Mouse (Mus musculus) ES-Bruce4 (cell line): Measurements from ENCODE around the gene Acsbg1. TPM values are rescaled to one million over a fixed set of nuclear protein-coding genes. Genes with fewer than 3 reads are reported as not detected.

ENCODE experiments used
- H3K27ac ChIP-seq: 2 replicates; pipeline ENCODE4 v1.5.1; 2012; ENCODE audit warnings: low read length, inconsistent platforms; ENCODE audit not compliant: insufficient read depth
- H3K27me3 ChIP-seq: 2 replicates; pipeline ENCODE4 v1.6.1; 2012; ENCODE audit warnings: mild to moderate bottlenecking, low read length, inconsistent platforms; ENCODE audit not compliant: control insufficient read depth, poor library complexity, insufficient read depth, severe bottlenecking
- H3K36me3 ChIP-seq: 2 replicates; pipeline ENCODE4 v1.6.1; 2012; ENCODE audit warnings: inconsistent platforms, mild to moderate bottlenecking, low read length, moderate library complexity; ENCODE audit not compliant: control insufficient read depth, poor library complexity, insufficient read depth, severe bottlenecking
- H3K4me1 ChIP-seq: one replicate; pipeline ENCODE4 v1.8.1; 2011; ENCODE audit warnings: low read length; ENCODE audit not compliant: control insufficient read depth, insufficient read depth
- H3K4me3 ChIP-seq: 2 replicates; pipeline ENCODE4 v1.5.1; 2011; ENCODE audit warnings: low read depth, mild to moderate bottlenecking, low read length
- H3K9ac ChIP-seq: 2 replicates; pipeline ENCODE4 v1.6.1; 2012; ENCODE audit warnings: low read depth, mild to moderate bottlenecking, inconsistent platforms; ENCODE audit not compliant: poor library complexity, severe bottlenecking
- H3K9me3 ChIP-seq: replicated peaks from 2 replicates; pipeline ENCODE4 v1.6.1; 2012; ENCODE audit warnings: mild to moderate bottlenecking, low read length, inconsistent platforms; ENCODE audit not compliant: control insufficient read depth, poor library complexity, insufficient read depth, severe bottlenecking
- CTCF ChIP-seq: IDR thresholded peaks from one replicate; pipeline ENCODE4 v1.8.1; 2011; ENCODE audit warnings: low read depth, low read length
- EP300 ChIP-seq: IDR thresholded peaks from 2 replicates; pipeline ENCODE4 v1.6.1; 2011; ENCODE audit warnings: low read depth, low read length; ENCODE audit not compliant: insufficient read depth
- POLR2A ChIP-seq: IDR thresholded peaks from one replicate; pipeline ENCODE4 v1.8.1; 2011; ENCODE audit warnings: low read length; ENCODE audit not compliant: insufficient read depth
- polyA plus RNA-seq: library from polyadenylated mRNA; stranded (reverse); fragments of >200 nt; gene quantifications from 2 replicates; pipeline ENCODE4 v1.2.4, GENCODE M21; 2011; ENCODE audit warnings: low read depth; ENCODE audit not compliant: missing spikeins, insufficient read depth, insufficient read length

The Acsbg1 gene
- polyA plus RNA-seq, 1 experiment: not detected

DNA sequence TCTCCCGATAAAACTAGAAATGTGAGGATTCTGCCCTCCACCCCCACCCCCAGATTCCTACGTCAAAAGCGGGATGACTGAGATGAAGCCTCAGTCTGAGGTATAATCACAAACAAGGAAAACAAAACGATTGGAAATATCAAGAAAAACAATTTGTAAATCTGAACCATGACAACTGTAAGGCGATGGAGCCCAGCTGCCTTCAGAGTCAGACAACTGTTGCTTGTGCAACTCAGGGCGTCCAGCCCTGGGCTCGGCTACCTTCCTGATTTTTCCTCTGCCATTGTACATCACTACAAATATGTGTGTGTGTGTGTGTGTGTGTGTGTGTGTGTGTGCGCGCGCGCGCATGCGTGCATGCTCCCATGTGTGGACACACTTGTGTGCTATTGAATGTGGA lies 12.2 kb upstream of the Acsbg1 start:
- Histone ChIP-seq H3K4me1 (no peaks in the 10 kb centered on the region), H3K36me3 (no peaks in the 10 kb centered on the region), H3K27ac (no peak overlapping the region), H3K9me3 (no peaks in the 10 kb centered on the region), H3K27me3 (no peaks in the 10 kb centered on the region), H3K4me3 (no peak overlapping the region), H3K9ac (no peak overlapping the region)
- no peak for TF ChIP-seq CTCF

DNA sequence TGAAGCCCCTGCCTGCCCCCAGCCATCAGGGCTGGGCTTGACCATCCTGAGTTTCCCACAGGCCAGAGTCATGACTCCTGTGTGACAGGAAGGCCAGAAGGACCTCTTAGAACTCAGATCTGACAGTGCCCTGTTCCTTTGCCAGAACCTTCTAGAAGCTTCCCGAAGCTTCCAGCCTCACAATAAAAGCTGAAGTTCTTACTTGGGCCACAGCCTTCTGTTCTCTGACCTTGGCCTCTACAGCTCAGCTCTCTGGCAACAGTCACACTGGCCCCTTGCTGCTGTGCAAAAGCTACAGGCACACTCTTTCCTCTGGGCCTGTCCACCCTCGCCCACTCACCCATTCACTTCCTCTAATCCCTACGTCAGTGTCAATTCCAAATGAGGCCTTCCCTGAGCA lies 10.3 kb upstream of the Acsbg1 start:
- Histone ChIP-seq H3K9ac (no peak overlapping the region), H3K27me3 (no peaks in the 10 kb centered on the region), H3K36me3 (no peaks in the 10 kb centered on the region), H3K4me3 (no peak overlapping the region), H3K27ac (no peak overlapping the region), H3K9me3 (no peaks in the 10 kb centered on the region), H3K4me1 (no peaks in the 10 kb centered on the region)
- TF ChIP-seq POLR2A (no peak), CTCF (no peak), EP300 (no peak)

DNA sequence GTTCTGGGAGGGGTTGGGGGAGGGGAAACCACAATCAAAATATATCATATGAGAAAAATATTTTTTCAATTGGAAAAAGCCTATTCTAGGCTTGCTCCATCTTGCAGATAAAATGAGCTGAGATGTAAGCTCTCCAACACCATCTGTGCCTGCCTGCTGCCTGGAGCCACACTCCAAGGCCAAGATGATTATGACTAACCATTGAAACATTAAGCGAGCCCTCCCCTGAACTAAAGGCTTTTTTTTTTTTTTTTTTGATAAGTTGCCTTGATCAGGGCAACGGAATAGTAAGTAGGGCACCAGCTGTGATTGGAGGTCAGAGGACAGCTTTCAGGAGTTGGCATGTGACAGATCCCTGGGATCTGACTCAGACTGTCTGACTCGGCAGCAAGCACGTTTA lies 6.8 kb upstream of the Acsbg1 start:
- Histone ChIP-seq H3K27me3 (no peaks in the 10 kb centered on the region), H3K9ac (no peak overlapping the region), H3K27ac (no peak overlapping the region), H3K9me3 (0 out of 2 replicates have a peak, but pooled peaks cover 3% of the 10 kb centered on the region), H3K4me1 (no peaks in the 10 kb centered on the region), H3K36me3 (no peaks in the 10 kb centered on the region), H3K4me3 (no peak overlapping the region)
- TF ChIP-seq EP300 (no peak), CTCF (no peak), POLR2A (no peak)

DNA sequence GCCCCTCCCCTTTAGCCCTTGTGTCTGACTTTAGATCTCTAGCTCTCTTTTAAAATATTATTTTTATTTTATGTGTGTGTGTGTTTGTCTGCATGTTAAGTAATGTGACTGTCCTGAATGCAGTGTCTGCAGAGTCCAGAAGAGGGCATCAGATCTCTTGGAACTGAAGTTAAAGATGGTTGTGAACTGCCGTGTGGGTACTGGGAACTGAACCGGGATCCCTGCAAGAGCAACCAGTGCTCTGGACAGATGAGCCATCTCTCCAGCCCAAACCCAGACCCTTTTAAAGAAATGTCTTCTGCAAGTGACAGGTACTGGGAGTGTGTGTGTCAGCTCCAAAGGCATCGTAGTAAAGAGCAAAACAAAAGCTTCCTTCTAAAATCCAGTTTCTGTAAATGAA lies 4.4 kb upstream of the Acsbg1 start:
- Histone ChIP-seq H3K36me3 (no peaks in the 10 kb centered on the region), H3K27ac (no peak overlapping the region), H3K9ac (no peak overlapping the region), H3K4me3 (no peak overlapping the region), H3K4me1 (no peaks in the 10 kb centered on the region), H3K27me3 (no peaks in the 10 kb centered on the region), H3K9me3 (0 out of 2 replicates have a peak, but pooled peaks cover 3% of the 10 kb centered on the region)
- TF ChIP-seq POLR2A (no peak), EP300 (no peak), CTCF (no peak)

DNA sequence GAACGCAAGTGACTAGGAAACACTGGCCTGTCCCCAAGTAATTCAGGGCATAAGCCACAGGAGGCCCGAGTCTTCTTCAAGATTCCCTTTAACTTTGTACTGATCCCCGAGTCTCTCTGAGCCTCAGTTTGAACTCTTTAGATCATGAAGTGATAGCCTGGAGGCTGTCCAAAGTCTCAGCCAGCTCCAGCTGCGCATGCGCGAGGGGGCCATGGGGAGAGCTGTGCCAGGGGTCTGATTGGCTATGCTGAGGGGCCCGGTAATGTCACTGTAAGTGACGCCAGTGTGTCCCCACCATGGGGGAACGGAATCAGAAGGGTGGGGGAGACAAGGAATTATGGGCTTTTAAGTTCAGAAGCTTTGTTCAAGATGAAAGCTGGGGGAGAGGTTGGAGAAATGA lies 2.7 kb upstream of the Acsbg1 start:
- TF ChIP-seq POLR2A: no peak
- TF ChIP-seq CTCF: no peak
- no peak for TF ChIP-seq EP300
- H3K36me3 ChIP-seq: no peaks in the 10 kb centered on the region

DNA sequence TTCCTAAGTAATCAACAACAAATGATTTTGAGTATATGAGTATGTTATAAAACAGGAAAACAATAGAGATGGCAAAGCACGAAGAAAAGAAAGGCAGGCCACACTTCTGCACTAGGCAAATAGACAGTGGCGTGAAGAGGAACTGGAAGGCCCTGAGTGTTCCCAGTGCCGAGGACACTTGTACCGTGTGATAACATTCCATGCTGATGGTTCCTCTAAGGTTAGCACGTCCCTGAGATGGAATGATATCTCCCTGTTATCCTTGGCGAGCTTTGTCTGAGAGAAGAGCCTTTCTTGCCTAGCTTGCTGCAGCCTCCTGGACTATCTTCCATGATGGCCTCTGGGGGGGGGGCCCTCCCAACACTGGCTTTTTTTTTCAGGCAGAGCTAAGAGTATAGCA lies 2.9 kb downstream of the Acsbg1 start:
- Histone ChIP-seq H3K9me3 (no peaks in the 10 kb centered on the region), H3K27ac (no peak overlapping the region), H3K4me3 (no peak overlapping the region), H3K4me1 (no peaks in the 10 kb centered on the region), H3K9ac (no peak overlapping the region), H3K27me3 (no peaks in the 10 kb centered on the region), H3K36me3 (no peaks in the 10 kb centered on the region)
- TF ChIP-seq EP300 (no peak), CTCF (no peak), POLR2A (no peak)

More for the DNA sequence above, 2.7 kb upstream of the Acsbg1 start:
- no peaks in the 10 kb centered on the region for H3K4me1 ChIP-seq
- H3K27ac ChIP-seq: no peak overlapping the region
- H3K9me3 ChIP-seq: 0 out of 2 replicates have a peak, but pooled peaks cover 3% of the 10 kb centered on the region
- no peak overlapping the region for H3K9ac ChIP-seq
- H3K4me3 ChIP-seq: no peak overlapping the region
- H3K27me3 ChIP-seq: no peaks in the 10 kb centered on the region
